Mouse (Mus musculus) lung, postnatal 0 days (tissue): ENCODE results near the gene Rexo1. TPM values are rescaled to one million over a fixed set of nuclear protein-coding genes. Genes with fewer than 3 reads are reported as not detected.

Experiments used
- ATAC-seq: fragments of 200-750 bp; cut with Nextera tagmentation; 2 replicates; pipeline ENCODE4 v1.8.0; 2017; ENCODE audit warnings: moderate library complexity
- DNase-seq: peaks from one replicate; pipeline ENCODE4 v3.0.0-alpha.2; 2016; ENCODE audit warnings: low spot score
- H3K27ac ChIP-seq: fragments of 300-500 bp; sonication (generic); 2 replicates; pipeline ENCODE4 v1.5.1; 2014; ENCODE audit warnings: antibody characterized with exemption, mild to moderate bottlenecking, low read length, mixed read lengths
- H3K27me3 ChIP-seq: fragments of 300-500 bp; sonication (generic); replicated peaks from 2 replicates; pipeline ENCODE4 v1.6.1; 2014; ENCODE audit warnings: low read length, mixed read lengths; ENCODE audit not compliant: insufficient read depth
- H3K36me3 ChIP-seq: fragments of 300-500 bp; sonication (generic); 2 replicates; pipeline ENCODE4 v1.6.1; 2014; ENCODE audit warnings: low read length, mixed read lengths; ENCODE audit not compliant: insufficient read depth
- H3K4me1 ChIP-seq: fragments of 300-500 bp; sonication (generic); 2 replicates; pipeline ENCODE4 v1.6.1; 2014; ENCODE audit warnings: antibody characterized with exemption, low read depth, low read length, mixed read lengths; ENCODE audit not compliant: insufficient read depth
- H3K4me2 ChIP-seq: fragments of 300-500 bp; sonication (generic); replicated peaks from 2 replicates; pipeline ENCODE4 v1.6.1; 2014; ENCODE audit warnings: low read depth, mild to moderate bottlenecking, low read length, moderate library complexity, mixed read lengths
- H3K4me3 ChIP-seq: fragments of 300-500 bp; sonication (generic); 2 replicates; pipeline ENCODE4 v1.5.1; 2014; ENCODE audit warnings: low read depth, low read length
- H3K9ac ChIP-seq: fragments of 300-500 bp; sonication (generic); replicated peaks from 2 replicates; pipeline ENCODE4 v1.6.1; 2014; ENCODE audit warnings: low read depth, mild to moderate bottlenecking
- H3K9me3 ChIP-seq: fragments of 300-500 bp; sonication (generic); 2 replicates; pipeline ENCODE4 v1.6.1; 2016; ENCODE audit warnings: low read length, mixed read lengths
- CTCF ChIP-seq: IDR thresholded peaks from 2 replicates; pipeline ENCODE4 v1.5.1; 2016; ENCODE audit warnings: antibody characterized with exemption, mild to moderate bottlenecking
- EP300 ChIP-seq: IDR thresholded peaks from 2 replicates; pipeline ENCODE4 v1.6.1; 2016; ENCODE audit warnings: antibody characterized with exemption, mild to moderate bottlenecking, control low read depth
- WGBS: fragments of 180-500 bp; shearing (Covaris S2); extraction: QIAGEN DNeasy Blood & Tissue Kit; methylation state at CpG from one replicate; pipeline ENCODE4 v1.1.7; 2014; 5-methylcytosine and 5-hydroxymethylcytosine counted together
- polyA plus RNA-seq: library from polyadenylated mRNA; unstranded; fragments of >200 nt; fragmentation: Nextera tagmentation; extraction: Ambion mirVana; gene quantifications from 2 replicates; pipeline ENCODE4 v1.2.1, GENCODE M21; 2015

The Rexo1 gene
- polyA plus RNA-seq, 1 experiment from 2014 or later: 12.9 TPM

DNA sequence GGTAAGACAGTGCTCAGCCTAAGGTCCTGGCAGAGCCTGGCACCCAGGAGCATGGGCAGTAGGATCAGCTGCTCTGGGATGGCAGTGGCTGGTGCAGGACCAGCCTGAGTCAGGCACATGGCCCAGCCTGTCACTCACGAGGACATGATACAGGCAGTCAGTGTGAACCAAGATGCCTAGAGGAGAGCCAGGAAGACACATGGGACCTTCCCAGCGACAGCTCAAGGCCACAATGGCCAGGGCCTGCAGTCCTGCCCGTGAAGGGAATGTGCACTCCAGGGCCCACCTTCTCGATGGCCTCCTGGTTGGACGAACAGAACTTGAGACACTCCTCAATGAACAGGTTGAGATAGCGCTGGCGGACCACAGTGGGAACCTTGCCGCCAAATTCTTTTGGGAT lies 15.8 kb downstream of the Rexo1 start:
- H3K9ac ChIP-seq: no peak overlapping the region
- H3K27me3 ChIP-seq: no peaks in the 10 kb centered on the region
- WGBS: 83% methylated on average over 8 of the region's 8 CpGs
- TF ChIP-seq EP300: no peak
- no peak for TF ChIP-seq CTCF
- H3K9me3 ChIP-seq: no peaks in the 10 kb centered on the region
- H3K36me3 ChIP-seq: peaks cover 43% of the 10 kb centered on the region
- no peak overlapping the region for H3K27ac ChIP-seq
- H3K4me2 ChIP-seq: no peak overlapping the region
- H3K4me1 ChIP-seq: no peaks in the 10 kb centered on the region
- no peak for DNase-seq
- no peak for ATAC-seq
- H3K4me3 ChIP-seq: no peak overlapping the region

DNA sequence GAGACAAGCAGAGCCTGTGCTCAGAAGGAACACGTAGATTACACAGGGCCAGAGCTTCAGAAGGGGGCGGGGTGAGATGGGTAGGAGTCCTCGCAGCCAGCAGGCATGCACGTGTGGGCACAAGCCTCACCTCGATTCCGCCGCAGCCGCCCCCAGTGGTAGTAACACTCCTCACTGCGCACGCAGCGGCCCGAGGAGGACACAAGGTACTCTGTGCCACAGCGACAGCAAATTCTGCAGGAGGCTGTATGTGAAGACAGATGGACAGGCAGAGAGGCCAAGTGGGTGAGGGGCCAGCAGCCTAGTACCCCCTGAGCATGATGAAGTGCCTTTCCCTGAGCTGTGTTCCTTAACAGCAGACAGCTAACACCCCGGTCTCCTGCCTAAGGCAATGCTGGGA lies 17.5 kb downstream of the Rexo1 start:
- TF ChIP-seq EP300 (no peak), CTCF (no peak)
- Histone ChIP-seq H3K27me3 (no peaks in the 10 kb centered on the region), H3K9ac (no peak overlapping the region), H3K4me3 (no peak overlapping the region), H3K4me1 (no peaks in the 10 kb centered on the region), H3K4me2 (no peak overlapping the region), H3K36me3 (peaks cover 35% of the 10 kb centered on the region), H3K9me3 (no peaks in the 10 kb centered on the region), H3K27ac (no peak overlapping the region)
- WGBS: 93% methylated on average over 14 of the region's 14 CpGs
- no peak for DNase-seq
- no peak for ATAC-seq

DNA sequence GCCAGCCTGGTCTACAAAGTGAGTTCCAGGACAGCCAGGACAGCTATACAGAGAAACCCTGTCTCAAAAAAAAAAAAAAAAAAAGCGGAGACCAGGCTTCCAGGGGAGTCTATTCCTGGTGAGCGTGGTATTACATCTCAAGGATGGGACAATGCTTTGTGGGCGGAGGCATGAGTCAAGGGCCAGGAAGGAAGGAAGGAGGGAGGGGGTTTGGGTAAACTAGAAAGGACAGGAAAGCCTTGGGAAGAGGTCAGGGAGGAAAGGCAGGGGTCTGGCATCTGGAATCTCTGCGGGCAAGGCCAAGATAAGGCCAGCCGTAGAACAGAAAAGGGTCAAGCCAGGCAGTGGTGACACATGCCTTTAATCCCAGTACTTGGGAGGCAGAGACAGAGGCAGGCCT lies 21.9 kb downstream of the Rexo1 start:
- TF ChIP-seq EP300 (no peak), CTCF (no peak)
- WGBS: 29% methylated on average over 5 of the region's 5 CpGs
- Histone ChIP-seq H3K4me2 (no peak overlapping the region), H3K9ac (no peak overlapping the region), H3K9me3 (no peaks in the 10 kb centered on the region), H3K4me1 (no peaks in the 10 kb centered on the region), H3K27ac (no peak overlapping the region), H3K36me3 (peaks cover 14% of the 10 kb centered on the region), H3K27me3 (0 out of 2 replicates have a peak, but pooled peaks cover 3% of the 10 kb centered on the region), H3K4me3 (no peak overlapping the region)
- DNase-seq (no peak), ATAC-seq (peak; percentile 11)

DNA sequence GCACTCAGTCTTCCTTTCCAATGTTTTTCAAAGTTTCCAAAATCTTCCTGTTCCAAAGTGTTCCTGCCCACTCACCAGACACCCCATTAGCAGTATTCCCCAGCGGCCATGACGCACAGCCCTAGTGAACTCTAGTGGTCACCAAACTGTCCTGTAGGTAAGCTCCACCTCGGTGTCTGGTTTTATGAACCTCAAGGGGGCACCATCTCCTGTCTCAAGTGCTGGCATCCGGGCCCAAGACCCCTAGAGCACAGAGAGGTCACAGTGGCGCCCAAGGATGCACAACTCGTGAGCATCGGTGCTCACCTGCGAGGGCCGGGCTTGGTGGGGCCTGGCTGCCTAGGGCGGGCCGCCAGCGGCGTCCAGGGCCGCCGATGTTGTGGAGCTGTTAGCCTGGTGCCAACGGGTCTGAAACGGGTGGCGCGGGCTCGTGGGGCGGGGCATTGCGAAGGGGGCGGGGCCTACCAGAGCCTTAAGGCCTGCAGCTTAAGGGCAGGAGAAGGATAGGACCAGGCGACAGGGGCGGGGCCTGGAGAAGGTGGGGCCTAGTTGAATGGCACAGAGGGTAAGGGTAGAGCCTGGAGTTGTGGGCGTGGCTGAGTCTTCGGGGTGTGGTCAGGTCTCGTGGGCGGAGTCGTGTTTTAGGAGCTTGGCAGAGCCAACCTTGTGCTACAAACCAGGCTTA lies 22.5 kb downstream of the Rexo1 start, which contains the start of gene Atp8b3:
Gene Atp8b3 (minus strand): TSS at position 415 of the 685 bp plus-strand sequence.
- H3K9ac ChIP-seq: no peak within 1 kb of the TSS
- TF ChIP-seq CTCF (peak; percentile 56), EP300 (no peak)

DNA sequence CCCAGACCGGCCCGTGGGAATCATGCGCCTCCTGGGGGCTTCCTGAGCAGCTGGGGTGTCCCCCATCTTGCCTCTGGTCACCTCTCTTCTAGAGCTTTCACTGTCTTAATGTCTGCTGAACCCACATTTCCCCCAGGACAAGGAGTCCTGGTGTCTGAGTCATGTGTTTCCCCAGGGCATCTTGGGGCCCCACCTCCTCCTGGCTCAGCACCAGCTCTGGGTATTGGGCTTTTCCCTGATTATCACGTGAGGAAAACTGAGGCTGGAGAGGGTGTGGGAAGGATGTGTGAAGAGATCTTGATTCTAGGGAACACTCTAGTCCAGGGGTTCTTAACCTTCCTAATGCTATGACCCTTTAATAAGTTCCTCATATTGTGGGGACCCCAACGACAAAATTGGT lies 23.2 kb downstream of the Rexo1 start:
- H3K9me3 ChIP-seq: no peaks in the 10 kb centered on the region
- H3K9ac ChIP-seq: no peak overlapping the region
- no peak overlapping the region for H3K4me3 ChIP-seq
- H3K27ac ChIP-seq: no peak overlapping the region
- no peak for ATAC-seq
- TF ChIP-seq EP300 (no peak), CTCF (no peak)
- 0 out of 2 replicates have a peak, but pooled peaks cover 3% of the 10 kb centered on the region for H3K27me3 ChIP-seq
- peaks cover 6% of the 10 kb centered on the region for H3K36me3 ChIP-seq
- H3K4me1 ChIP-seq: no peaks in the 10 kb centered on the region
- WGBS: 56% methylated on average over 5 of the region's 5 CpGs
- DNase-seq: no peak
- no peak overlapping the region for H3K4me2 ChIP-seq

More for the DNA sequence above, 22.5 kb downstream of the Rexo1 start, which contains the start of gene Atp8b3:
- 4% methylated on average over 30 of the region's 30 CpGs for WGBS
- DNase-seq: peak; percentile 93
- no peak within 1 kb of the TSS for H3K4me3 ChIP-seq
- H3K27ac ChIP-seq: no peak within 1 kb of the TSS
- H3K9me3 ChIP-seq: no peaks in the 10 kb centered on the region
- peak within 1 kb of the TSS; percentile 39 for H3K4me2 ChIP-seq
- H3K4me1 ChIP-seq: no peaks in the 10 kb centered on the region
- H3K27me3 ChIP-seq: 0 out of 2 replicates have a peak, but pooled peaks cover 3% of the 10 kb centered on the region
- peaks cover 8% of the 10 kb centered on the region for H3K36me3 ChIP-seq
- ATAC-seq: peak; percentile 93

DNA sequence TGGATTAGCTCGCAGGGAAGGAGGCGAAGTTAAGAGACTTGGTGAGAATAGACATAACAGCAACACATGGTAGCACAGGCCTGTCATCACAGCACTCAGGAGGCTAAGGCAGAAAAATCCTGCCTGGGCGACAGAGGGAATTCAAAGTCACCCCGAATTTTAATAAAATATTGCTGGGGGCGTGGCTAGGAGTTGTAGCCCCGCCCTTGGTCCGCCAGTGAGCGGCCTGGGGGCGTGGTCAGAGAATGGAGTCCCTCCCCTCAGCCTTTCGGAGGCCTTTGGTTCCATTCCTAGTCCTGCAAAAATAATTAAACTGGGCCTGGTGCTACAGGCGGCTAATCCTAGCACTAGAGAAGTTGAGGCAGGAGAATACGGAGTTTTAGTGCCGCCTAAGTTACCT lies 25.6 kb downstream of the Rexo1 start:
- 19% methylated on average over 13 of the region's 13 CpGs for WGBS
- TF ChIP-seq EP300 (no peak), CTCF (no peak)
- H3K4me3 ChIP-seq: no peak overlapping the region
- no peaks in the 10 kb centered on the region for H3K36me3 ChIP-seq
- ATAC-seq (no peak), DNase-seq (no peak)
- H3K4me1 ChIP-seq: no peaks in the 10 kb centered on the region
- H3K27me3 ChIP-seq: 0 out of 2 replicates have a peak, but pooled peaks cover 3% of the 10 kb centered on the region
- no peak overlapping the region for H3K9ac ChIP-seq
- H3K4me2 ChIP-seq: 0 out of 2 replicates have a peak overlapping the region, but pooled peaks have one; percentile 17
- H3K27ac ChIP-seq: no peak overlapping the region
- no peaks in the 10 kb centered on the region for H3K9me3 ChIP-seq
